Mouse (Mus musculus) heart, adult 11 months (tissue): ENCODE measurements around the gene Nsun7.

Source experiments
- DNase-seq: peaks from one replicate; pipeline ENCODE4 v3.0.0; 2022

Gene Nsun7

DNA sequence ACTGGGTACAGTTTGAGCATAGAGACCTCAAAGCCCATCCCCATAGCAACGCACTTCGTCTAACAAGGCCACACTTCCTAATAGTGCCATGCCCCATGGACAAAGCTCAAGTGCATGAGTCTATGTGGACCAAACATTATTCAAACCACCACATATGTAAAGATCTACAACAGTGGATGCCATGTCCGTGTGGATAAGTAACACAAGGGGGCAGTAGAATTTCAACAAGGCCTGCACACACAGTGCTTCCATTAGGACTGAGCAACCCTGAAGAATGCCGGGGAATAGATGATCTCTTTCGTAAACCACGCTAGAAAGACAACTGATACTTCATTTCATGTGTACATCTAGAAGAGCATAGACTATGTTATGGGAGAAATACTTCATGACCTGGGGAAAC is 21.0 kb downstream of the Nsun7 start:
- no peak for DNase-seq

- DNase-seq: peak; percentile 83
Measured at GRCm38 (mm10) chr5:66294106-66294625, 34.5 kb downstream of the Nsun7 start.

DNA sequence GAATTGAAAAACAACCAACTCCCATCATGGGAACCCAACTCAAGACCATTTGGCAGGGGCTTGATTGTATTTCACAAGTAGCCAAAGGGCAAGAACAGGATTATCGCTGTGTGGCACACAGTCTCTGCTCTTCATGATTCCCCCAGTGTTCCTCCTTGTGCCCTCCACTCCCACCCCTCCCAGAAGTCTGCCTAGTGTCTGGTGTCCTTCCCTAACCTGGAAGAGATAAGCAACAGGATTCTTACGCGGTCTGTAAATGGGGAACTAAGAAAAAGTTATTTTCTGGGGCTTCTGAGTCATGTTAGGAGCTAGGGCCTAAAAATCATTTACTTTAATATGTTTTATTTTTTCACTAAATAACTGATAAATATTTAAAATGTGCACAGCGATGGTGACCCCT is 35.3 kb downstream of the Nsun7 start:
- DNase-seq: no peak

- peak; percentile 72 for DNase-seq
Measured at GRCm38 (mm10) chr5:66296116-66296515, 36.4 kb downstream of the Nsun7 start.

DNA sequence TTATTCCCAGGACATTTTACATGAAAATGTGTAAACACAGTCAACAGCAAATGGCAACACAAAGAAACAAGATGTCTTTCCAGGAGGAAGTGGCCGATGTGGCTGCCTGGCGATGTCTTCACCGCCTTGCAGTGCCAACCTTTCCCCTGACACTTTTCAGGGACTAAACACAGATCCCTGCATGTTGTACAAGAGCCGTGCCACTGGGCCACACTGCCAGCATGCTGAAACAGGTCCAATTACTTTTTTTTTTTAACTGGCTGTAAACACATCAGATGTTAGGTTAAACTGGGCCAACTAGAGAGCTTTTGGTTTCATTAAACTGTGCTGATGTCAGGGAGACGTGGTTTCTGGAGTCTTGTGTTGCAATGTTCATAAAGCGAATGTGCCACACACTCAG is 39.2 kb downstream of the Nsun7 start:
- DNase-seq: peak; percentile 57

DNA sequence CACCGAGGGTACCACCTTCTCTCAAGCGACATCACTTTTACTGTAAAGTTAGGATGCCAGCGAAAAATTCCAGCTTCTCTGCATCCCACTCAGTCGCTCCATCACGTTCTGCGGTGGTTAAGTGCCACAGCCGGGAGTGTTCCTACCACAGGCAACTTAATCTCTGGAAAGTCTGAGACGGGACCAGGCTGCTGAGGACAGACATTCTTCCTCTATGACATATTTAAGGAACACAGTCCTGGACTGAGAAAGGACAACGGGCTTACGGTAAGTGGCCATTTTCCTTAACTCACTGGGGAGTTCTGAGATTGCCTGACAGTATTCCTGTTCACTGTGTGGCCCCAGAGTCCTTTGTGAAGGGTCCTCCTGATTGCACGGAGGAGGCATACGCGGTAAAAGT is 40.9 kb downstream of the Nsun7 start:
- DNase-seq: peak; percentile 74

GRCm38 (mm10) chr5:66302085-66302815 is 42.6 kb downstream of the Nsun7 start:
- peak; percentile 76 for DNase-seq

DNA sequence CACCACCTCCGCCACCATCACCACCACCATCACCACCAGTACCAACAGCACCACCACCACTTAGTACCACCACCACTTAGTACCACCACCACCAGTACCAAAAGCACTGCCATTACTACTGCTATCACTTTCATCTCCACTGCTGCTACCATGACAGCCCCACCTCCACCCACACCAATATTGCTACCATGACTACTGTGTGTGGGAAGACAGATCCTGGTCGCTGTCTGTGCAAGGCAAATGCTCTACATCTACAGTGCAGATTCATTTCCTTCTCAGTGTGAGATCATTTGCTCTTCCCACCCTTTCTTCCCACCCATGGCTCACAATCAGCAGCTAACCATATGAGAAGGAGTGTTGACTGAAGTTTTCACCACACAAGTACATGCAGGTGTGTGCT is 43.2 kb downstream of the Nsun7 start:
- DNase-seq: peak; percentile 65

- DNase-seq: no peak
Measured at GRCm38 (mm10) chr5:66304300-66305067, 44.8 kb downstream of the Nsun7 start.

GRCm38 (mm10) chr5:66305511-66305910 is 45.8 kb downstream of the Nsun7 start:
- DNase-seq: no peak

GRCm38 (mm10) chr5:66310328-66310727 is 50.6 kb downstream of the Nsun7 start:
- peak; percentile 78 for DNase-seq

GRCm38 (mm10) chr5:66310806-66311205 is 51.1 kb downstream of the Nsun7 start:
- DNase-seq: peak; percentile 84

- DNase-seq: no peak
Measured at GRCm38 (mm10) chr5:66315791-66316190, 56.1 kb downstream of the Nsun7 start.

DNA sequence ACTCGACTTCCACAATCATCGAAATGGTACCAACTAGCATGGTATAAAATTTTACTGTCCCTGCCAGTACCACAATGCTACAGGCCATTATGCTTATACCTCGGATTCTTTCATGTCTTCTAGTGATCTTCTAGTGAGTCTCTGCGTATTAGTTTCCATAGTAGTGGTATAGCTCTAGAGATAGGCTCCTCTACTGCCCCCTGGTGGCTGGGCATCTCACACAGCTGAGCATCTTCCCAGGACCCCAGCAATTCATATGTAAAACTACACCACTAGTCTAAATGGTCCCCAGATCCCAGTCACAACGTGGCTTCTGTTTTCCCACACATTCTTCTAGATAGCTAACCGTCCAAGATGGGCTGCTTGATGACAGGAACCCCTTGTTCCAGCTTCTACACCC is 59.6 kb downstream of the Nsun7 start:
- no peak for DNase-seq

- DNase-seq: no peak
Measured at GRCm38 (mm10) chr5:66319827-66320404, 60.2 kb downstream of the Nsun7 start.

DNA sequence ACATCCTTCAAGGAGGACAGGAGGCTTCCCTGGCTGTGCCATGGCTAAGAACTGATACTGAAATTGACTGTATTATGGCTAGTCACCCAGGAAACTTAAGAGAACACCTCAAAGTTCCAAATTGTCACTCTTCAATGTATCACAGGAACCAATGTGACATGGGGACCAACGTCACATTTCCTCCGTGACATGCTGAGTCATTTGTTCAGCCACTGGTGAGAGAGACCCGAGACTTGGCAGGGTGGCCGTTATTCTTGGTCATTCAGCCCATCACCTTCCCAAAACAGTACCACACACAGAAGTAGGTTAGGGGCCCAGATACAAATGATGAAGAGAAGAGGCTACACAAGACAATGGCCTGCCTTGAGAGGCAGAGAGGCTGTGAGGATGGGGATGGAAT is 63.4 kb downstream of the Nsun7 start:
- no peak for DNase-seq

GRCm38 (mm10) chr5:66323603-66324002 is 63.9 kb downstream of the Nsun7 start:
- peak; percentile 97 for DNase-seq

DNA sequence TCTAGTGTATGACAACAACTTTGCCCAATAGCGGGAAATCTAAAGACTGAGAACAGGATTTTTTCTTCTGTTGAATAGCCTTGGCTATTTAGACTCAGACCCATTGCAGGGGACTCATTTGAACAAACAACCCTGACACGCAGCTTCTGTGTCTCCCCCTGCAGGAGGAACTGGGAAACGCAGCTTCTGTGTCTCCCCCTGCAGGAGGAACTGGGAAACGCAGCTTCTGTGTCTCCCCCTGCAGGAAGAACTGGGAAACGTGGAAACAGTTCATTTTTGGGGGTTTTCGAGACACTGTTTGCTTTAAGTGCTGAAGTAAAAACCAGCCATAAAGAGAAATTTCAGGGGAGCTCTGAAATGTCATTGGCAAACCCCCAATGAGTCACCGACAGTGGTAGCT is 66.7 kb downstream of the Nsun7 start:
- DNase-seq: no peak

DNA sequence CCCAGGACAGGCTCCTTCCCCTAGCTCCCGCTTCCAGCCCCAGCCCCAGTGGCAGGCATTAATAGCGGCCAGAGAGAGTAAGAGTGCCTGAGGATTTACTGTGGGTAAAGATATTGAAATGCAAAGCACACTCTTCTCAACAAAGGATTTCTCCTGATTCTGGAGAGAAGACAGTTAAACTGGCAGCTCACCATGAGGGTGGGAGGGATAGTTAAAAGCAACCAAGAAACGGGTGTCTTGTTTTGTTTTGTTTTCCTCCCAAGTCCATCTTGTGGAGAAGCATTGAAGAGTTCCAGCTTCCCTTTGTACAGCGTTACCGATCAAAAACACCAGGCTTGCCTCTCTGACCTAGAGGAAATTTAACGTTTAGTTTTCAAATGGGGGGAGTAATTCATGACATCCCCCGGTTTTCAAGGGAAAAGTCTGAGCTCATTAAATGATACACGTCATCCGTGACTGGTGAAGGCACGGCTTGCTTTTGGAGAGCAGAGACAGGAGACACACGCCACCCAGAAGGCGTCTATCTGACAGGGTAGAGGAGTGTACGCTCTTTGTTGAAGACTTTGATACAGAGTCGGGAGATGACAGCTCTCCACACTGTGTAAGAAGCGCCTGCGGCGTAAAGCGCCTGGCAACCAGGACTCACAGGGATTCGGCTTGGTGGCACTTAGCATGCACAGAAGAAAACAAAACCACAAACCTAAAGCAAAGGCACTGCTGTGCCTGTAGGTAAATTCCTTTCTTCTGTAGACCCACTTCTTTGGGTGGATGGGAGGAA is 68.4 kb downstream of the Nsun7 start:
- DNase-seq: no peak

DNA sequence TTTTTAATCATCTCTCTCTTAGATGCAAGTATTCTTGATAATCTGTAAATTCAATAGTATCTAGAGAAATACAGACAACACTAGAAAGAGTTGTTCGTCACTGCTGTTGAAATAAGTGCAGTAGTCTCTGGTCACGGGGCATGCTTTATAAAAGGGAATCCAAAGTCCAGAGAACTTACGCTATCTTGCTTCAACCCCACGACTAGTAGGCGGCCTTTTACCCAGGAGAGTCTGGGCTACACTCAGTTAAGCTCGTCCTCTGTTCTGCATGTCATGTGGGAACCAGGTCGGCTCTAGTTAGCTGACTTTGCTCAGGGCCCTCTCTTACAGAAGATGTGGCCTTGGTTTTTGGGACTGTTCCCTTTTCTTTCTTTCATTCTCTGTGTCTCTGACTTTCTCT is 69.1 kb downstream of the Nsun7 start:
- no peak for DNase-seq

DNA sequence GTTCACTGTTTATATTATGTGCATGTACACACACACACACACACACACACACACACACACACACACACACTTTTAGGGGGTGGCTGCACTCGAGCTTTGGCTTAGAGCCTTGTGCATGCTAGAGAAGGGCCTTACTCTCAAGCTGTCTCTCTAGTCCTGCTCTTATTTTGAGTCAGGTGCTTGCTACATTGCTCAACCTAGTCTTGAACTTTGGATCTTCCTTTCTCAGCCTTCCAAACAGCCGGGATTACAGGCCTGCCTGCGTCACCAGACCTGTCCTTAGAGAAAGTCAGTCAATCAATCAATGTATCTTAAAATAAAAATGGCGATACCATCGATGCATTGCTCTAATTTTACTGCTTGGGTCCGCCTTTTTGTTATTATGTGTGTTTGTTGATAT is 71.1 kb downstream of the Nsun7 start:
- no peak for DNase-seq

GRCm38 (mm10) chr5:66337025-66337968 is 77.6 kb downstream of the Nsun7 start:
- DNase-seq: peak; percentile 98
